Mouse (Mus musculus) gastrocnemius, adult 8-10 months (tissue): ENCODE results near the gene Leap2. TPM values are rescaled to one million over a fixed set of nuclear protein-coding genes. Genes with fewer than 3 reads are reported as not detected.
A peak's percentile ranks its signal among the peaks of the same experiment; 100 is the strongest.
"Not testable (repeated sequence)": the region's sequence is repeated elsewhere in the genome, so short reads cannot be mapped to it uniquely, and the experiment has no call there.

Experiments
- DNase-seq, 2 experiments: peaks; one replicate each; pipeline ENCODE4 v3.0.0; 2022; ENCODE audit warnings: low spot score in 2 of 2
- total RNA-seq, 4 experiments: library from RNA; stranded (reverse); gene quantifications; 2 replicates each; pipeline ENCODE4 v1.2.4; 2022

The Leap2 gene
- total RNA-seq, 4 experiments from 2014 or later = not detected

GRCm38 (mm10) chr11:53443861-53444260, 20.9 kb upstream of the Leap2 start:
- no peak for DNase-seq

- DNase-seq = no peak
Measured at GRCm38 (mm10) chr11:53441921-53442320, 19.0 kb upstream of the Leap2 start.

GRCm38 (mm10) chr11:53436338-53436737, 13.4 kb upstream of the Leap2 start:
- DNase-seq = no peak

GRCm38 (mm10) chr11:53435504-53435903, 12.5 kb upstream of the Leap2 start:
- no peak for DNase-seq

DNA sequence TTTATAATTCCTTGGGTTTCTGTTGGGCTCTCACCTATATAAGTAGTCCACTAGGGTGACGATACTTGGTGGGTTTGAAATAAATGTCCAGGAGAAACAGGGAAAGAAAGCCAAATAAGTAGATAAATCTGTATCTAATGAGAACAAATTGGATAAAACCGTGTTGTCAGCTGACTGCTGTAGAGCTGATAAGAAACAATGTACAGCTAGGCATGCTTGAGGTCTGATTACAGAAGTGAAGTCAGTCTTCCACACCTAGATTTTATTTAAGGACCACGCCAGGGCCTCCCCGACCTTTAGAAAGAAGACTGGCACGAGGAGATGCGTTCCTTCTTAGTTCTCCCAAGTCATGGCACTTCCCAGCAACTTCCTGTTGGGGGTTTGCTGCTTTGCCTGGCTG, 10.1 kb upstream of the Leap2 start:
- no peak for DNase-seq

DNA sequence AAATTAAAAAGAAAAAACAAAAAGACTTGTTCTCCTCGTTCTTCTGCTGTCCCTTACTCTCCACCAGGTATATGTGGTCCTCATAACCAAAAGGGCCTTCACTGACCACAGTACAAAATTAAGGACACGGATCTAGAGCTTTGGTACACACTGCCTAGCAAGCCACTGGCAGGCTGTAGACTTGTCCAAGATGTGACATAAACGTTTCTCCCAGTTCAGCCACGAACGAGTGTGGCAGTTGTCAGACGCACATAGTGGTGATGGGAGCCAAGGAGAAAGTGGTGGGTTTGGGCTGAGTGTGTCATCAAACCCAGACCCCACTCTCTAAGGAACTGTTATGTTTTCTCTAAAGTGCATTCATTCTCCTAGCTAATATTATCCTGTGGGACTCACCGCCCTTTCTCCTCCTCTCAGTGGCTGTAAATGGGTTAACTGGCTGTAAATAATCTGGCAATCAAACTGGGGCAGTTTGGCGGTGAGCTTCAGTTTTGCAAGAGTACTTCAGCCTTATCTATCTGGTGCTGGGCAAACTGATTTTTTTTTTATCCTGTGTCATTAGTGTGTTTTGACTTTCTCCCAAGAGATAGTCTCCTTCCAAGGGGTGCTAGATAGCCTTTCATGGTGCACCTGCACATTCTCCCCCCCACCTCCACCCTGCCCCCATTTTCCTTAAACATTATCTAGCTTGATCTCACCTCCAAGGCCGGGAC, 8.5 kb upstream of the Leap2 start:
- no peak for DNase-seq

GRCm38 (mm10) chr11:53430670-53431346, 7.8 kb upstream of the Leap2 start, which contains the start of the genes Uqcrq and Gdf9:
TSS of gene Uqcrq (minus strand) at chr11:53430831.
TSS of gene Gdf9 (plus strand) at chr11:53431023.
- peak; percentile 100 for DNase-seq

DNA sequence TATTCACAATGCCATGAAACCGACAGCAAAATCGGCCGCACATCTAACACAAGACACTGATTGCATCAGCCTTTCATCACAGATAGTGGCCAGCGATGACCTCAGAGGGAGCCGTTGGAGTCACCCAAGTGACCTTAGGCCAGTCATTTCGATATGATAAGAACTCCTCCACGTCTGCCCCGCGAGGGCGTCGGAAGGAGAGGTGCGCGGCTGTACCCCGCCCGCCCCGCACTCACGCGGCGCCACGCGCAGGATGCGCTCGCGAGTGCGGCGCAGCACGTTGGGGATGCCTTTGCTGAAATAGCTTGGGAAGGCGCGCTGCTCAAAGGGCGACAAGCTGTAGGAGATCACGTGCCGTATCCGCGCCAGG, 7.3 kb upstream of the Leap2 start:
- DNase-seq = peak in 1 of 2 experiments; percentile 31

DNA sequence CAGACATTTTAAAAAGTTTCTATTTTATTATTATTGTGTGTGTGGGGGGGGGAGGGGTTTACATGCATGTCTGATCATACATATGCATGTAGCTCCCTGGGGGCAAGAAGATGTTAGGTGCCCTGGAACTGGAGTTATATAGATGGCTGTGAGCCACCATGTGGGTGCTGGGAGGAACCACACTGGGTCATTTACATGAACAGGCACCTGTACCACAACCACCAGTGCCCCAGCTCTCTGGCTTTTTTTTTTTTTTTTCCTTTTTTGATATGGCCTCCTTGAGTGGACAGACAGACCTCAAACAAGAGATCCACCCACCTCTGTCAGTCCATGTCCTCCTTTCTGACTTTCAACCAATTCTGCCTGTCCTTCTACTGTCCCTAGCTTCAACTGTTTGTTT, 6.2 kb upstream of the Leap2 start:
- DNase-seq = no peak

DNA sequence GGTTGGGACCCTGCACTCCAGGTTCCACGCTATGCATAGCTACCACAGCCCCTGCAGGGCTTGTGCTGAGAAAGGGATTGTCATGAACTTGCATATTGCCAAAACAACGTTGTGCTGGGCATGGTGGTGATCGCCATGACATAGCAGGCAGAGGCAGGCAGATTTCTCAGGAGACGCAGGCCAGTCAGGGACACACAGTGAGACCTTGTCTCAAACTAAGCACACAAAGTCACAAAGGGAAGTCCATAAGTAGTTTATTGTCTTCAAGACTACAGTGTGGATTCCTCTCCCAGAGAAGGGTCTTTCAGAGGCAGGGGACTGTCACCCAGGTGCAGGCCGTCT, 5.7 kb upstream of the Leap2 start:
- no peak for DNase-seq

GRCm38 (mm10) chr11:53427993-53428715, 5.2 kb upstream of the Leap2 start:
- DNase-seq = no peak

DNA sequence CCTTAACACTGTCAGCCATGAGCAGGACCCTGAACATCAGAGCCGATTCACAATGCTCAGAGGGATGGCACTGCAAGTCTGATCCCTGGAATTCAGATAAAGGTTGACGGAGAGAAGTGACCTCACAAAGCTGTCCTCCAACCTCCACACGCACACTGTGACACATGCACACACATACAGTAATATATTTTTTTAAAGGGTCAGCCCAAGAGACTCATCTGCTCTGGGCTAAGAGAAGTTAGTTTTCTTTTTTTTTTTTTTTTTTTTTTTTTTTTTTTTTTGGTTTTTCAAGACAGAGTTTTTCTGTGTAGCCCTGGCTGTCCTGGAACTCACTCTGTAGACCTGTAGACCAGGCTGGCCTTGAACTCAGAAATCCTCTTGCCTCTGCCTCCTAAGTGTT, 3.9 kb upstream of the Leap2 start:
- DNase-seq = not testable (repeated sequence)

GRCm38 (mm10) chr11:53425711-53426255, 2.8 kb upstream of the Leap2 start:
- no peak for DNase-seq

DNA sequence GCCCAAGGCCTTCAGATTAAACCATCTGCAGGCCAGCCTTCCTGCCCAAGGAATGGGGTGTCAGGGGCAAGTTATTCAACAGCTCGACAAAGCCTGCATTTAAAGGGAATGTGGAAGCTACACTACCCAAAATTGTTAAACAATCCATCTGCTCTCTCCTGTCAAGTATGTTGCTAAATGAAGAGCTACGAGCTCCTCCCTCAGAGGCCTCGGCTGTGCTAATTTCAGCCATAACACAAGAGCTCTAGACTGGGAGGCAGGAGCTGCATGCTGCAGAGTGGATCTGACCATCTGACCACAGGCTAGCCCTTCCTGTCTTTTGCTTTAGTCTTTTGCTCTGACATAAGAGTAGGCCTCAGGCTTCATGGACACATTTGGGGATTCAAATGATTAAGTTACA, 2.3 kb upstream of the Leap2 start:
- DNase-seq = no peak

DNA sequence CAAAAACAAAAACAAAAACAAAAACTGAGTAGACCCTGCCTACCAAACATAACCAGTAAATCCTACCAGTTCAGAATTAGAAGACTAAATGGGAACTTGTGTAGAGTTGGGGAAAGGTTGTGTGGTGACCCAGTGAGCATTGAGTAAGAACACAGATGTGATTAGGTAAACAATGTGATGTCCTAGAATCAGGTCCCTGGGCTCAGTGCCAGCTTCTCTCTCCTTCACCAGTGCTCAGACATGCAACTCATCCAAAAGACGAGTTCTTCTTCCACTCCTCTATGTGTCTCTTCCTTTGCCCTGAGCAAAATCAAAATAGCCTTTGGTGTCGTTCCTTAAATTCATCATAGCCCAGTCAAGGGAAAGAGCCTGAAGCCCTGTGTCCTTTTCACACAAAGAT, 1.9 kb upstream of the Leap2 start:
- no peak for DNase-seq

GRCm38 (mm10) chr11:53418048-53418447, 4.9 kb downstream of the Leap2 start:
- DNase-seq = no peak

GRCm38 (mm10) chr11:53413871-53414270, 9.1 kb downstream of the Leap2 start:
- DNase-seq = no peak

- no peak for DNase-seq
Measured at GRCm38 (mm10) chr11:53411738-53412137, 11.2 kb downstream of the Leap2 start.

GRCm38 (mm10) chr11:53403638-53404037, 19.3 kb downstream of the Leap2 start:
- no peak for DNase-seq

DNA sequence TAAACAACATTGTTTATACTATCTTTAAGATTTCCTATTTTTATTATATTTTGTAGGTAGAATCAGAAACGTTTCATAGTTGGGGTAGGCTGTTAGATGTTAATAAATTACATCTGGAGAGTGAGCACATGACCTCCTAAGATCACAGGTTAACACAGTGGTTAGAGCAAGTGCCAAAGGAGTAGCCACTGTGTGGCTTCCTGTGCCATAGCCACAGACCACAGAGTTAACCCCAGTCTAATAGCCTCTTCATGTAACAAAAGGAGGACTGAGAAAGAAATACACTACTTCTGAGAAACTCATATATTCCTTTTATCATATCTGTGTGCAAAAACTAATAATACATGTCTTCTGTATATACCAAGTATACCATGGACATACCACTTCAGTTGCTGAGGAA, 29.1 kb downstream of the Leap2 start:
- DNase-seq = no peak

- no peak for DNase-seq
Measured at GRCm38 (mm10) chr11:53383758-53384428, 39.1 kb downstream of the Leap2 start.

GRCm38 (mm10) chr11:53378918-53379317, 44.1 kb downstream of the Leap2 start:
- no peak for DNase-seq
